Mouse (Mus musculus) stomach, embryonic 15.5 days (tissue): ENCODE results near the gene Rcn3. TPM values are rescaled to one million over a fixed set of nuclear protein-coding genes. Genes with fewer than 3 reads are reported as not detected.

Experiments
- ATAC-seq: fragments of 200-750 bp; cut with Nextera tagmentation; 2 replicates; pipeline ENCODE4 v1.8.0; 2017; ENCODE audit warnings: low read depth, moderate number of reproducible peaks, moderate TSS enrichment; ENCODE audit not compliant: insufficient read depth, low FRiP score
- H3K27ac ChIP-seq: fragments of 300-500 bp; sonication (generic); 2 replicates; pipeline ENCODE4 v1.5.1; 2015; ENCODE audit warnings: mild to moderate bottlenecking, inconsistent platforms
- H3K27me3 ChIP-seq: fragments of 300-500 bp; sonication (generic); replicated peaks from 2 replicates; pipeline ENCODE4 v1.6.1; 2015; ENCODE audit warnings: inconsistent platforms
- H3K36me3 ChIP-seq: fragments of 300-500 bp; sonication (generic); 2 replicates; pipeline ENCODE4 v1.6.1; 2015; ENCODE audit warnings: inconsistent platforms
- H3K4me1 ChIP-seq: fragments of 300-500 bp; sonication (generic); 2 replicates; pipeline ENCODE4 v1.6.1; 2015; ENCODE audit warnings: inconsistent platforms
- H3K4me2 ChIP-seq: fragments of 300-500 bp; sonication (generic); 2 replicates; pipeline ENCODE4 v1.6.1; 2015; ENCODE audit warnings: mild to moderate bottlenecking, inconsistent platforms
- H3K4me3 ChIP-seq: fragments of 300-500 bp; sonication (generic); replicated peaks from 2 replicates; pipeline ENCODE4 v1.5.1; 2015; ENCODE audit warnings: inconsistent platforms
- H3K9ac ChIP-seq: fragments of 300-500 bp; sonication (generic); 2 replicates; pipeline ENCODE4 v1.6.1; 2015; ENCODE audit warnings: inconsistent platforms
- H3K9me3 ChIP-seq: fragments of 300-500 bp; sonication (generic); 2 replicates; pipeline ENCODE4 v1.6.1; 2016; ENCODE audit warnings: inconsistent platforms
- WGBS: fragments of 180-500 bp; shearing (Covaris S2); methylation state at CpG from one replicate; pipeline ENCODE4 v1.1.7; 2015; 5-methylcytosine and 5-hydroxymethylcytosine counted together
- polyA plus RNA-seq: library from polyadenylated mRNA; unstranded; fragments of >200 nt; fragmentation: Nextera tagmentation; extraction: Ambion mirVana; gene quantifications from 2 replicates; pipeline ENCODE4 v1.2.1, GENCODE M21; 2015

The Rcn3 gene
- 320 and 325 TPM in 2 replicates for polyA plus RNA-seq

DNA sequence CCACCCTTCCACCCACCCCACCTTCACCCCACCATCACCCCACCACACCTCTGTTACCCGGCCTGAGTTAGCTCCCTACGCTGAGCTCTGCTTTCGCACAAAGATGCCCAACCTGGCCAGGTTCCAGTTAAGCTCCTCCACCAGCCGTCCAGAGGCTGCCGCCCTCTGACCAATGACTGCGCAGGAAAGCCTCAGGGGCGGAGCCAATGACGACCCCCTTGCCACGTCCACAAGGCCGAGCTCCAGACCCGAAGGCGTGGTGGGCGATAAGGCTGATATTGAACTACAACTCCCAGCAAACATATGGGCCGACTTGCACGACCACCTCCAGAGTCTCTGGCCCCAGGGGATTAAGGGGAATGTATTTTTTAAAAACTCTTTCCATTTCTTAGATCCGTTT, at the start of gene Rcn3:
Gene Rcn3 (minus strand): TSS at position 174 of the 400 bp plus-strand sequence.
- peak within 1 kb of the TSS; percentile 46 for H3K9ac ChIP-seq
- peak; percentile 90 for ATAC-seq
- no peaks in the 10 kb centered on the region for H3K9me3 ChIP-seq
- H3K27ac ChIP-seq: peak within 1 kb of the TSS; percentile 86
- H3K4me2 ChIP-seq: peak within 1 kb of the TSS; percentile 63
- WGBS: under 1% methylated on average over 16 of the region's 16 CpGs
- H3K27me3 ChIP-seq: no peaks in the 10 kb centered on the region
- peaks cover 7% of the 10 kb centered on the region; the same call in 1 of the 2 replicates for H3K36me3 ChIP-seq
- H3K4me3 ChIP-seq: peak within 1 kb of the TSS; percentile 55
- H3K4me1 ChIP-seq: peaks cover 14% of the 10 kb centered on the region; the same call in 1 of the 2 replicates

DNA sequence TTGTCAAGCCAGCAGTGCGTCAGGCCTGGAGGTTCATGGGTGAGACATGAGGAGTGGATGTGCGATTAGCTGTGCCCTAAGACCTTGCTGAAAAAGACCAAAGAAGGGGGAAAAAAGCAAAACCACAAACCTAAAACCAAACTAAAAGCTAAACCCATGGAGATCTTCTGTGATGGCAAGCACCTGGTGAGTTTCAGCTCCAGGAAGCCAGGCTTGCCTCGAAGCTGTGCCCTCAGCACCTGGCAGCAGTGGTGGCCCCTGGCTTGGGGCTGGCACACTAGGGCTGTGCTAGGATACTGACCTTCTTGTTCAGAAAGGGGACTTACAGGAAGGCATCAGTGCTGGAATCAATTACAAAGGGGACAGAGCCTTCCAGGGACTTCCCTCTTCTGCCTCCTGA, 49.3 kb upstream of the Rcn3 start:
- no peak overlapping the region for H3K4me2 ChIP-seq
- no peak overlapping the region for H3K9ac ChIP-seq
- 89% methylated on average over 3 of the region's 3 CpGs for WGBS
- no peak overlapping the region for H3K4me3 ChIP-seq
- no peaks in the 10 kb centered on the region for H3K9me3 ChIP-seq
- H3K27me3 ChIP-seq: no peaks in the 10 kb centered on the region
- 0 out of 2 replicates have a peak, but pooled peaks cover 34% of the 10 kb centered on the region for H3K36me3 ChIP-seq
- ATAC-seq: no peak
- H3K4me1 ChIP-seq: no peaks in the 10 kb centered on the region
- no peak overlapping the region for H3K27ac ChIP-seq

DNA sequence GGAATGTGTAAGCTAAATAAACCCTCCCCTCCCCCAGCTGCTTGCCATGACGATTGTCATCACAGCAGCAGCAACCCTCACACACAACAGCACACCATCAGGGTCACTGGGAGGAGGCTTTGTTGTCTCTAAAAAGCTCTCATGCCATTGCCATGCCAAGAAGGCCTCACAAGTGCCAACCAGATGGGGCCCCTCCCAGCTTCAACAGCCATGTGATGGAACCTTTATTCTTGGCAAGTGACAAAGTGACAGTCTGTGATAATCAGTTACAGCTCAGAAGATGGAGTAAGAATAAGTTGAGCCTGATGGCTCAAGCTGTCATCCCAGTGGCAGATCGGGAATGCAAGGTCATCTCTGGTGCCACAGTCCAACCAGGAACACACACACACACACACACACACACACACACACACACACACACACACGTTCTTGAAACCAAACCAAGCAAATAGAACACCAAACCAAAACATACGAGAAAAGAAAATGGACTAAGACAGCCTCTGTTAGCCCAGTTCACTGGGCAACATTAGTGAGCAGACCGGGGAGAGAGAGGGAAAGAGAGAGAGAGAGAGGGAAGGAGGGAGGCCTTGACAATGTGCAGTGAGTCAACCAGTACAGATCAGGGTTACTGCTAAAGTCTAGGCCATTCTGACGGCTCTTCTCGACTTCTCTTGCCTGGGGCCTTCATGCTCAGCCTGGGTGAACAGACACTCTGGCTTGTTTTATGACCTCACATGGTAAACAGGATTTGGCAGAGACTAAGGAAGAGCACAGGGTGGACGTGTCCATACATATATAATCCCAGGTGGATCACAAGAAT, 48.1 kb upstream of the Rcn3 start:
- 0 out of 2 replicates have a peak, but pooled peaks cover 25% of the 10 kb centered on the region for H3K36me3 ChIP-seq
- H3K27me3 ChIP-seq: no peaks in the 10 kb centered on the region
- no peaks in the 10 kb centered on the region for H3K9me3 ChIP-seq
- H3K4me1 ChIP-seq: no peaks in the 10 kb centered on the region
- 69% methylated on average over 8 of the region's 8 CpGs for WGBS
- no peak overlapping the region for H3K27ac ChIP-seq
- no peak overlapping the region for H3K4me2 ChIP-seq
- no peak overlapping the region for H3K9ac ChIP-seq
- no peak for ATAC-seq
- H3K4me3 ChIP-seq: no peak overlapping the region

DNA sequence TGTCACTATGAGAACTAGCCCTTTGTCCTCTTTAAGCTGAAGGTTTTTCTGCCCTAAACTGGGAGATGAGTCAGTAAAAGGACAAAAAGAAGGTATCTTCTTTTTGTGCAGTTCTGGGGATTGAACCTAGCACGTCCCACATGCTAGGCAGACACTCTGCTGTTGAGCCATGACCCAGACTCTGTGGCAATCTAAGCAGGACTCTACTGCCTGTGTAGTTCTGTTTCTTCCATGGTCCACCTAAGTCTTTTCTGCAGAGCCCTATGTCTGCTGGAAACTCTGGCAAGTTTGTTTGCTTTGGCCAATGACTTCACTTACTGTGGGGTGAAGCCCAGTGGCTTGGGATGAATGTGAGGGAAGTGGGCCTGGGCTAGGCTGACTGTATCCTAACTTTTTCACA, 46.4 kb upstream of the Rcn3 start:
- H3K36me3 ChIP-seq: 0 out of 2 replicates have a peak, but pooled peaks cover 17% of the 10 kb centered on the region

DNA sequence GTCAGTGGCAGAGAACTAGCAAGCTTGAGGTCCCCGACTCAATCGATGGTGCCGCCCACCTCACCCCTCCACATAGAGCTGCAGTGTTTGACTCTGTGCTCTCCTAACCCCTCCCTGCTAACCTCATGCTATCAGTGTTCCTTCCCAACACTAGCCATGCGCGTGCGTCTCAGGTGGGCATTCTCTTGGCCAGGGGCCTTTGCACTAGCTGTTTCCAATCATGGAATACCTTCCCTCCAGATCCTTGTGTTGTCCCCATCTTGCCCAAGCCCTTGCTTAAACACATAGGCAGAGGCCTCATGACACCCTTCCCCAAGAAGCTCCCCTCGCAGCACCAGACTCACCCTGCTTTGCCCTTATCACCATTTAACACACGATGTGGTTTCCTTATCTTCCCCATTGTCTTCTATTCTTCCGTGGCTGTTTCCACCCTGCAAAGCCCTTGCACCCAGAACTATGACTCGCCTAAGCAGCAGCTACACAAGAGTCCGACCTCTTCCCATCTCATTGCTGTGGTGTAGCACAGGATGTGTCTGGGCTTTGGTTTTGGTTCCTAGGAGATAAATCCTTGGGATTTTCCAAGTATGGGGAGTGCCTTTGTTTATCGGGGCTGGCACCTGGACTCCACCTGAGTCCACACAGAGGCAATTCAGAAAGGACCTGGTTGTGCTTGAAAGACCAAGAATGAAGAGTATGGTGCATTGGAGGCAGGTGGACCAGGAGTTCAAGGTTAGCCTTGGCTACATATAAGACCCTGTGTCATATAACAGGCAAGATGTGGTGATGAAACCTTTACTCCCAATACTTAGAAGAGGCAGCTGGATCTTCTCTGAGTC, 45.4 kb upstream of the Rcn3 start:
- Histone ChIP-seq H3K9me3 (no peaks in the 10 kb centered on the region), H3K36me3 (0 out of 2 replicates have a peak, but pooled peaks cover 8% of the 10 kb centered on the region), H3K9ac (no peak overlapping the region), H3K27ac (no peak overlapping the region), H3K4me3 (no peak overlapping the region), H3K4me1 (peaks cover 6% of the 10 kb centered on the region), H3K27me3 (no peaks in the 10 kb centered on the region), H3K4me2 (no peak overlapping the region)
- ATAC-seq: no peak
- WGBS: 64% methylated on average over 12 of the region's 12 CpGs

More for the DNA sequence above, 46.4 kb upstream of the Rcn3 start:
- Histone ChIP-seq H3K9me3 (no peaks in the 10 kb centered on the region), H3K27me3 (no peaks in the 10 kb centered on the region), H3K4me1 (peaks cover 6% of the 10 kb centered on the region), H3K4me3 (no peak overlapping the region), H3K9ac (no peak overlapping the region), H3K27ac (no peak overlapping the region), H3K4me2 (no peak overlapping the region)
- 92% methylated on average over 1 of the region's 1 CpGs for WGBS
- no peak for ATAC-seq

DNA sequence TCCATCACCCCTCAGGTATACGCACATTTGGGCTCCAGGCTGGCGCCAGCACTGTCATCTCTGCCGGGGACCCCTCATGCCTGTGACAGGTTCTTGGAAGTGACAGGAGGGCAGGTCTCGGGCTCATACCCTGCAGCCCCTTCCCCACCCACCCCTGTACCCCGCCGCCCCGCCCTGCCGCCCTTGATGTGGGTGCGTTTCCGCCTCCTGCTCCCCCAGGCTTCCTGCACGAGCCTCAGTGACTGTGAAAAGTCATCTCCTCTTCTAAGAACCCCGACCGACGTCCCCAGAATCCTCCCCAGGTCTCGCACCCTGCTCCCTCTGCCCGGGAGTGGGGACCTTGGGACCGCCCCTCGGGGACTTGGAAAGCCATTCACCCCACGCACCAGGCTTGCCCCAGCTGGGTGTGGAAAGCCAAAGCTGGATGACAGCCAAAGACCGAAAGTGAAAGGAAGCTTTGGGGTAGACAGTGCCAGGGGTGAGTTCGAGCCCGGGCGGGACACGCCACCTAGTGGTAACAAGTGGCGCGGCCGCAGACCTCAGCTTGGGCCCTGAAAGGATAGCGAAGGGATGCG, 44.1 kb upstream of the Rcn3 start, which contains the start of the genes Gm45713 and Flt3l:
Gene Gm45713 (minus strand): TSS at position 239 of the 575 bp plus-strand sequence.
Gene Flt3l (minus strand): TSS at position 440 of the 575 bp plus-strand sequence.
- Histone ChIP-seq H3K9ac (peak within 1 kb of the TSS; percentile 40; the same call in 1 of the 2 replicates), H3K27me3 (no peaks in the 10 kb centered on the region), H3K4me2 (peak within 1 kb of the TSS; percentile 67), H3K9me3 (no peaks in the 10 kb centered on the region), H3K36me3 (no peaks in the 10 kb centered on the region), H3K27ac (0 out of 2 replicates have a peak within 1 kb of the TSS, but pooled peaks have one; percentile 45), H3K4me1 (peaks cover 6% of the 10 kb centered on the region), H3K4me3 (peak within 1 kb of the TSS; percentile 68)
- ATAC-seq: peak; percentile 80
- WGBS: 2% methylated on average over 29 of the region's 29 CpGs

DNA sequence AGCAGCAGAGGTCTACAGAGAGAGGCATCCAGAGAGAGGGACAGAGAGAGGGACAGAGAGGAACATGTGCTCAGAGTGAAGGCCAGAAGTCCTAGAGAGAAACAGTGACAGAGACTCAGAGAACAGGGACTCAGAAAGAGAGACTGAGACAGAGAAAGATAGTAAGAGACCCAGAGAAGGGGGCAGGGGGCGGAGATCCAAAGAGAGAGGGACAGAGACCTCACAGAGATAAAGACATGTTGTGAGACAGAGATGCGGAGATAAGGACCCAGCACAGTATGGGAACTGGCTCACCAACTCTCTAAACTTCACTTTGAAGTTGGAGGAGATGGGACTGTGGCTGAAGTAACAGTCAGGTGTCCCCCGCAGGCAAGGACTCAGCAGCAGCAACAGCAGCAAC, 43.3 kb upstream of the Rcn3 start:
- H3K27me3 ChIP-seq: no peaks in the 10 kb centered on the region
- peak overlapping the region; percentile 68 for H3K4me3 ChIP-seq
- H3K9ac ChIP-seq: 0 out of 2 replicates have a peak overlapping the region, but pooled peaks have one; percentile 40
- peak overlapping the region; percentile 67 for H3K4me2 ChIP-seq
- H3K9me3 ChIP-seq: no peaks in the 10 kb centered on the region
- 80% methylated on average over 3 of the region's 3 CpGs for WGBS
- no peak overlapping the region for H3K27ac ChIP-seq
- no peaks in the 10 kb centered on the region for H3K36me3 ChIP-seq
- no peak for ATAC-seq
- peaks cover 6% of the 10 kb centered on the region for H3K4me1 ChIP-seq

DNA sequence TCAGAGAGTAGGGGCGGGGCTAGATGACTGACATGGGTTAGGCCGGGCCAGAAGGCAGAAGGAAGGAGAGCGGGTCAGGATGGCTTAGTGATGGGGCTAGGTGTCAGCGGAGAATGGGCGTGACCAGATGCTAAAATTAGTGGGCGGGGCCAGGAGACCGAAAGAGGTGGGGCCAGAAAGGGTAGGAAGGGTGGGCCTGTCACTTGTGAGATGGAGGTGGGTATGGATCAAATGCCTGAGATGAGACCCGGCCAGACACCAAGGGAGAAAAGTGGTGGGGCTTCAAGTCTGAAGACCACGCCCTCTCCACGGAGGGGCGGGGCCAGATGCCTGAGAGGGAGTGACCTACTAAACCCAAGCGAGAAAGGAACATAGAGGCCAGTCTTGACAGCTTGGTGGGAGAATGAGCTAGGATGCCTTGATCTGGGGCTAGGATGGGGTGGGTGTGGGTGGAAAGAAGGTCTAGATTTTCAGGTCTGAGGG, 42.6 kb upstream of the Rcn3 start:
- Histone ChIP-seq H3K27me3 (no peaks in the 10 kb centered on the region), H3K4me2 (peak overlapping the region; percentile 23), H3K36me3 (no peaks in the 10 kb centered on the region), H3K4me1 (peaks cover 11% of the 10 kb centered on the region), H3K9me3 (no peaks in the 10 kb centered on the region), H3K4me3 (no peak overlapping the region; the same call in 1 of the 2 replicates), H3K27ac (no peak overlapping the region), H3K9ac (no peak overlapping the region)
- 11% methylated on average over 12 of the region's 12 CpGs for WGBS
- ATAC-seq: 0 out of 2 replicates have a peak, but pooled peaks have one; percentile 23

DNA sequence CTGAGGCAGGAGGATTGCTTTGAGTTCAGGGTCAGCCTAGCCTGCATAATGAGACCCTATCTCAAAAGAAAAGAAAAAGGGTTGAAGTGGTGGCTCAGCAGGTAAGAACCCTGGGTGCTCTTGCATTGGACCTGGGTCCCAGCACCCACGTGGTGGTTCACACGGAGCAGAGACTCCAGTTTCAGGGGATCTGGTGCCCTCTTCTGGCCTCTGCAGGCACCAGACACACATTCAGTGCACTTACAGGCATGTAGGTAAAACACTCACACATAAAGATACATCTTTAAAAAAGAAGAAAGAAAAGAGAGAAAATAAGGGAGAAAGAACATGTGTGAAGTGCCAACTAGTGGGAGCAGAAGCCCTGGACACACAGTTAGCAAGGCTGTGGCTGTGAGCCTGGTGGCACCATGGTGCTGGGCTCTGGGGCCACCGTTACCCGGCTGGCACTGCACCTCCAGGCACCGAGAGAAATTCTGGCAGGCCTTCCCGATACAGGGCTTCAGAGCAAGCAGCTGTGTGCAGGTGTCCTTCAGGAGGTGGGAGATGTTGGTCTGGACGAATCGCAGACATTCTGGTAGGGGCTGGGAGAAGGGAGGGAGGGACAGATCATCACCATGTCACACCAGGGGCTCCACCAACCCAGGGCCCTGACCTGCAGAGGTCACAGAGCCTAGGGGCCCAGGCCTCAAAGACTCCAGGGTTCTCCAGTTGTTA, 41.6 kb upstream of the Rcn3 start:
- Histone ChIP-seq H3K4me2 (no peak overlapping the region), H3K4me3 (no peak overlapping the region), H3K9ac (no peak overlapping the region), H3K27ac (no peak overlapping the region), H3K36me3 (no peaks in the 10 kb centered on the region), H3K9me3 (no peaks in the 10 kb centered on the region), H3K27me3 (no peaks in the 10 kb centered on the region), H3K4me1 (peaks cover 16% of the 10 kb centered on the region)
- WGBS: 73% methylated on average over 8 of the region's 8 CpGs
- ATAC-seq: no peak

DNA sequence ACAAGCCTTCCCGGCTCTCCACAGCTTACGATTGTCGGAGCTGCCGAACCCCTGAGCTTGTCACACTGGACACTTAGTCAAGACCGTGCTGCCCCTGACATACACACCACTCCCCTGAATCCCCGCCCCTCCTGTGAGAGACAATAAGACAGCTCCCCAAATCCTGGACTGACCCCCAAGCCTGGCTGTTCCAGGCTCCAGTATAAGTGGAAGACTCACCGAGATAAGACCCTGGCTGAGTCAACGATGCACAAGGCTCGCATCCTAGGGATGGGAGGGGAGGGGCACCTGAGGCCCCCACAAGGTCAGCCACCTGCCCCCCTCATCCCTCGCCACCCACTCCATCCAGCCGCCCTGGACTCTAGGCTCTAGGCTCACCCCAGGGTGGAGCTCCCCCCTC, 39.8 kb upstream of the Rcn3 start:
- Histone ChIP-seq H3K9ac (no peak overlapping the region), H3K4me2 (no peak overlapping the region), H3K4me1 (peaks cover 24% of the 10 kb centered on the region), H3K27me3 (no peaks in the 10 kb centered on the region), H3K9me3 (no peaks in the 10 kb centered on the region), H3K27ac (no peak overlapping the region), H3K36me3 (peaks cover 4% of the 10 kb centered on the region), H3K4me3 (no peak overlapping the region)
- WGBS: 76% methylated on average over 11 of the region's 11 CpGs
- no peak for ATAC-seq
